In genomic region chr3:97680631-97681320, GRCm38 (mm10) we compare ENCODE assay signal across 8 mouse cellular contexts. TPM values are rescaled to one million over a fixed set of nuclear protein-coding genes. Genes with fewer than 3 reads are reported as not detected.
DNase-seq lines count a peak whose midpoint lies in the region; ATAC-seq and TF ChIP-seq lines count a peak whose summit lies in the region.

No protein-coding gene starts in this region.

- H3K27ac ChIP-seq in cortical plate, adult 2 months (ENCODE audit: insufficient read depth, low read length): no peak overlapping the region
- H3K27ac ChIP-seq in hindbrain, postnatal 0 days: peak overlapping the region; percentile 22; the same call in 1 of the 2 replicates
- H3K27ac ChIP-seq in left cerebral cortex, adult 2 months: peak overlapping the region; percentile 76

- 3% methylated on average over 28 of the region's 28 CpGs for WGBS in hindbrain, postnatal 0 days

- ATAC-seq in hindbrain, postnatal 0 days: peak; percentile 75
- peak; percentile 82 for ATAC-seq in megakaryocyte, adult 5-6 weeks (ENCODE audit: poor library complexity, severe bottlenecking)

- intact Hi-C loops in left cerebral cortex, adult 2 months (cut with DNase I): loop anchor here (2.0 to 10.0 kb wide), 2 partner anchors 198 to 544 kb away; partner anchors contain the start of gene Reg4

- no peaks in the 10 kb centered on the region for H3K27me3 ChIP-seq in hindbrain, postnatal 0 days (ENCODE audit: insufficient read depth, low read length)

- peak overlapping the region; percentile 65 for H3K4me2 ChIP-seq in hindbrain, postnatal 0 days (ENCODE audit: low read depth, low read length)

- H3K4me1 ChIP-seq in cortical plate, adult 2 months (ENCODE audit: control insufficient read depth, insufficient read depth, low read length): no peaks in the 10 kb centered on the region
- no peaks in the 10 kb centered on the region for H3K4me1 ChIP-seq in hindbrain, postnatal 0 days (ENCODE audit: insufficient read depth, low read length)

- TF ChIP-seq POLR2A in cortical plate, adult 2 months (IDR thresholded peaks at IDR 0.05; ENCODE audit: extremely low read depth, insufficient read depth, low read length): no peak

- TF ChIP-seq CTCF in cortical plate, adult 2 months (IDR thresholded peaks at IDR 0.05; ENCODE audit: extremely low read depth, insufficient read depth, low read length): peak; percentile 56
- peak; percentile 81 for TF ChIP-seq CTCF in hindbrain, postnatal 0 days (IDR thresholded peaks at IDR 0.05; ENCODE audit: low read depth)
- peak; percentile 78 for TF ChIP-seq CTCF in left cerebral cortex, adult 2 months (IDR thresholded peaks at IDR 0.05)

- DNase-seq in adrenal gland, adult (ENCODE audit: inconsistent age in 2 of 2, low spot score in 1 of 2): peak; percentile 82 to 95
- DNase-seq in gastrocnemius, adult 8-10 months (ENCODE audit: low spot score in 2 of 2): peak; percentile 61 to 64
- DNase-seq in hindbrain, postnatal 0 days (ENCODE audit: low spot score): peak; percentile 80
- DNase-seq in left cerebral cortex, adult 2 months (ENCODE audit: extremely low spot score in 1 of 2, low spot score in 2 of 2): peak; percentile 72 to 78
- DNase-seq in right cerebral cortex, adult 18-20 months: peak; percentile 81
- DNase-seq in urinary bladder, postnatal 25 days (ENCODE audit: low spot score): peak; percentile 79

- H3K9me3 ChIP-seq in hindbrain, postnatal 0 days (ENCODE audit: low read length): no peaks in the 10 kb centered on the region

- H3K9ac ChIP-seq in hindbrain, postnatal 0 days (replicated peaks; ENCODE audit: low read length): peak overlapping the region; percentile 46; the same call in 1 of the 2 replicates

- peak overlapping the region; percentile 35 for H3K4me3 ChIP-seq in cortical plate, adult 2 months (ENCODE audit: insufficient read depth, low read length)
- peak overlapping the region; percentile 36 for H3K4me3 ChIP-seq in hindbrain, postnatal 0 days (ENCODE audit: low read length)
- H3K4me3 ChIP-seq in left cerebral cortex, adult 2 months: peak overlapping the region; percentile 53

- H3K36me3 ChIP-seq in hindbrain, postnatal 0 days (ENCODE audit: insufficient read depth, low read length): no peaks in the 10 kb centered on the region

RNA-seq across cellular contexts. Expression of gene Gm17651, which starts 6.3 kb away (rescaled TPM):
- not detected in 2 replicates for polyA plus RNA-seq in cortical plate, adult 2 months (2012; rRNA removed)
- total RNA-seq in gastrocnemius, adult 8-10 months (2022): not detected
- total RNA-seq in hindbrain, postnatal 0 days (2014; rRNA removed): not detected in 2 replicates
- not detected in 2 replicates for polyA plus RNA-seq in hindbrain, postnatal 0 days (2015; fragmentation: Nextera tagmentation; extraction: Ambion mirVana)
- not detected for total RNA-seq in left cerebral cortex, adult 2 months (2021)
- not detected in 2 replicates for total RNA-seq in megakaryocyte, adult 5-6 weeks (2015)
- total RNA-seq in megakaryocyte, adult 5-6 weeks (2017): not detected in 2 replicates

RNA-seq across cellular contexts. Expression of gene Prkab2, which starts 22.8 kb away (rescaled TPM):
- polyA plus RNA-seq in cortical plate, adult 2 months (2012; rRNA removed): 33.2 and 33.8 TPM in 2 replicates
- total RNA-seq in gastrocnemius, adult 8-10 months (2022): 100 to 1,000 TPM; 206 to 278 (median 246) TPM
- 21.6 and 22.0 TPM in 2 replicates for total RNA-seq in hindbrain, postnatal 0 days (2014; rRNA removed)
- polyA plus RNA-seq in hindbrain, postnatal 0 days (2015; fragmentation: Nextera tagmentation; extraction: Ambion mirVana): 15.9 and 16.1 TPM in 2 replicates
- 10 to 100 TPM; 30.0 to 32.8 TPM for total RNA-seq in left cerebral cortex, adult 2 months (2021)
- 10.8 and 12.3 TPM in 2 replicates for total RNA-seq in megakaryocyte, adult 5-6 weeks (2015)
- 6.9 and 11.0 TPM in 2 replicates for total RNA-seq in megakaryocyte, adult 5-6 weeks (2017)

RNA-seq across cellular contexts. Expression of gene Fmo5, which starts 52.2 kb away (rescaled TPM):
- polyA plus RNA-seq in cortical plate, adult 2 months (2012; rRNA removed): 3.1 and 3.4 TPM in 2 replicates
- 1 to 10 TPM; 5.9 to 7.6 (median 7.5) TPM for total RNA-seq in gastrocnemius, adult 8-10 months (2022)
- total RNA-seq in hindbrain, postnatal 0 days (2014; rRNA removed): 0.68 and 0.84 TPM in 2 replicates
- 0.88 and 1.3 TPM in 2 replicates for polyA plus RNA-seq in hindbrain, postnatal 0 days (2015; fragmentation: Nextera tagmentation; extraction: Ambion mirVana)
- 1 to 10 TPM; 3.8 to 4.3 TPM for total RNA-seq in left cerebral cortex, adult 2 months (2021)
- 19.5 and 31.4 TPM in 2 replicates for total RNA-seq in megakaryocyte, adult 5-6 weeks (2015)
- total RNA-seq in megakaryocyte, adult 5-6 weeks (2017): 10.7 and 12.1 TPM in 2 replicates
